Mouse (Mus musculus): ENCODE results near the gene Serinc4. TPM values are rescaled to one million over a fixed set of nuclear protein-coding genes. Genes with fewer than 3 reads are reported as not detected.

Gene Serinc4
- total and polyA plus RNA-seq, 3 experiments, result 0.38 to 1.2 TPM; not detected in 1

DNA sequence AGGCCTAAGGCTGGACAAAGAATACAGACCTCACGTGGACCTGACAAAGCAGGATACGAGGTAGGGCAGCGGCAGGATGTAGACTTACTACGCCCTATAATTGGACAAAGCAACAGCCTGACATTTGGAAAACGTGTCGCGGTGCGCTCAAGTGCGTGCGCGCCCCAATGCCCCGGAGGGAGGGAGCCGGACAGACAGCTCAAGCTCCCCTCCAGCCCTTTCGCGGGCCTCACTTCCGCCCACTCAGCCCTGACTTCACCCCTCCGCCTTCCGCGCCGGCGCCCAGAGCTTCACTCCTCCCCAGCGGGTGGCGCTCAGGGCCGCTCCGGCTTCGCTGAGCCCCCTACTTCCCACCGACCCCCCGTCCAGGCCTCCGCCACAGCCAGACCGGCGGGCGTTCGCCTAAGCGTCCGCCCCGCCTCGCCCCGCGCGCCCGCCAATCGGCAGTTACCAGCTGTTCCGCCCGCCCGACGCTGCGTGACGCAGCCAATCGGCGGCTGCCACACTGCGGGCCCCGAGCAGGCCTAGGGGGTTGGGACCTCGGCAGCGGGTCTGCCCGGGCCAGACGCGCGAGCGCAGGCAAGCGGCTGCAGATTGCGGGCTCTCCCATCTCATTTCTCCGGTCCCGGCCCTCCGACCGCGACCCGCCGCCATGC, 43.1 kb downstream of the Serinc4 start, which contains the start of the genes Pdia3 and Catsper2 (continued):
- peak; percentile 96 for TF ChIP-seq ZMIZ1 (IDR thresholded peaks at IDR 0.05; ENCODE audit: low read depth, low read length)
- peak; percentile 67 for TF ChIP-seq NRF1 (IDR thresholded peaks at IDR 0.05; ENCODE audit: insufficient read depth, low read depth, low read length, poor library complexity, severe bottlenecking)
- TF ChIP-seq MYC (IDR thresholded peaks at IDR 0.05; ENCODE audit: low read depth, low read length), result peak; percentile 62; the same call in 1 of the 2 replicates

DNA sequence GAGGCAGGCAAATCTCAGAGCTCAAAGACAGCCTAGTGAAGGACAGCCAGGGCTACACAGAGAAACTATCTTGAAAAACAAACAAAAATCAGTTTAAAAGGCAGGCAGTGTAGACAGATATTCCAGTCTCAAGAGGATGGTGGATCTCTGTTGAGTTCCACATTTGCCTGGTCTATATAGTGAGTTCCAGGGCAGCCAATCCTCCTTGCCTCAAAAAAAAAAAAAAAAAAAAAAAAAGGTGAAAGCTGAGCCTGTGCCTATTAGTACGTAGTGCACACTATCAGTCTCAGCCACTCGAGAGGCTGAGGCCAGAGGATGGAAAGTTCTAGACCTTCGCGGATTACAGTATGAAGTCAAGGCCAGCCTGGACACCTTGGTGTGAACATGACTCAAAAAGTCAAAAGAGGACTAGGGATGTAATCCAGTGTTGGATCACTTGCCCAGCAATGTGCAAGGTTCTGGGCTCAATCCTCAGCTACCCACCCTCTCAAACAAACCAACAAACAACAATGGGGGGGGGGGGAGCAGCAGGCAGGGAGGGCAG, 43.7 kb downstream of the Serinc4 start:
- peak; percentile 38 for TF ChIP-seq TAL1 (IDR thresholded peaks at IDR 0.05; ENCODE audit: low read length)
- TF ChIP-seq MYB (IDR thresholded peaks at IDR 0.05; ENCODE audit: low read depth, low read length), result no peak
- TF ChIP-seq USF1 (IDR thresholded peaks at IDR 0.05; ENCODE audit: low read depth, low read length), result no peak
- peak; percentile 5; the same call in 1 of the 2 replicates for TF ChIP-seq RCOR1 (IDR thresholded peaks at IDR 0.05; ENCODE audit: low read depth, low read length)
- peak; percentile 44; the same call in 1 of the 2 replicates for TF ChIP-seq ETS1 (IDR thresholded peaks at IDR 0.05; ENCODE audit: low read depth, low read length)
- TF ChIP-seq ZNF384 (IDR thresholded peaks at IDR 0.05; ENCODE audit: low read depth, low read length), result peak; percentile 97
- TF ChIP-seq EP300 (IDR thresholded peaks at IDR 0.05; ENCODE audit: low read depth in 1 of 2, low read length in 2 of 2), result no peak
- H3K4me1 ChIP-seq (ENCODE audit: control insufficient read depth in 1 of 2, insufficient read depth in 2 of 2, low read length in 2 of 2), result peaks cover 0 to 7% of the 10 kb centered on the region in 2 experiments
- DNase-seq (ENCODE audit: low read depth, low spot score), result peak; percentile 79
- peak overlapping the region; percentile 78 for H3K9ac ChIP-seq (ENCODE audit: control insufficient read depth, low read depth, low read length, poor library complexity, severe bottlenecking)
- H3K27ac ChIP-seq (ENCODE audit: control insufficient read depth, low read depth, low read length), result peak overlapping the region; percentile 89
- H3K9me3 ChIP-seq (replicated peaks; ENCODE audit: insufficient read depth, low read length), result no peaks in the 10 kb centered on the region
- peak overlapping the region; percentile 78 to 81 for H3K4me3 ChIP-seq (ENCODE audit: control insufficient read depth in 1 of 2, insufficient read depth in 1 of 2, low read depth in 2 of 2, low read length in 2 of 2)
- peaks cover 4 to 23% of the 10 kb centered on the region in 2 experiments for H3K36me3 ChIP-seq (ENCODE audit: control insufficient read depth in 1 of 2, insufficient read depth in 2 of 2, low read length in 2 of 2)
- H3K79me2 ChIP-seq (ENCODE audit: control insufficient read depth, insufficient read depth, low read length, poor library complexity), result peaks cover 40% of the 10 kb centered on the region
- no peaks in the 10 kb centered on the region for H3K27me3 ChIP-seq (ENCODE audit: control insufficient read depth in 1 of 2, insufficient read depth in 2 of 2, low read length in 2 of 2)

DNA sequence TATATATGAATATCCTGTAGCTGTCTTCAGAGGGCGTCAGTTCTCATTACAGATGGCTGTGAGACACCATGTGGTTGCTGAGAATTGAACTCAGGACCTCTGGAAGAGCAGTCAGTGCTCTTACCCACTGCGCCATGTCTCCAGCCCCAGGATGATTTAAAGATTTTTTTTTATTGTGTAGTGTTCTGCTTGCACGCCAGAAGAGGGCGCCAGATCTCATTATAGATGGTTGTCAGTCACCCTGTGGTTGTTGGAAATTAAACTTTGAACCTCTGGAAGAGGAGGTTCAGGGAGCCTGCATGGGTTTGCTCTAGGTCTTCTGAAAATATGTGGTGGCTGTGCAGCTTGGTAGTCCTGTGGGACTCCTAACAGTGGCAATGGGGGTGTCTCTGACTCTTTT, 48.4 kb downstream of the Serinc4 start:
- Histone ChIP-seq H3K36me3 (ENCODE audit: control insufficient read depth in 1 of 2, insufficient read depth in 2 of 2, low read length in 2 of 2) (peaks cover 0 to 3% of the 10 kb centered on the region in 2 experiments; a peak in 2 of 4 replicates), H3K27ac (ENCODE audit: control insufficient read depth, low read depth, low read length) (no peak overlapping the region), H3K4me3 (ENCODE audit: control insufficient read depth in 1 of 2, insufficient read depth in 1 of 2, low read depth in 2 of 2, low read length in 2 of 2) (no peak overlapping the region), H3K4me1 (ENCODE audit: control insufficient read depth in 1 of 2, insufficient read depth in 2 of 2, low read length in 2 of 2) (no peaks in the 10 kb centered on the region), H3K9me3 (replicated peaks; ENCODE audit: insufficient read depth, low read length) (no peaks in the 10 kb centered on the region), H3K9ac (ENCODE audit: control insufficient read depth, low read depth, low read length, poor library complexity, severe bottlenecking) (no peak overlapping the region), H3K79me2 (ENCODE audit: control insufficient read depth, insufficient read depth, low read length, poor library complexity) (peaks cover 2% of the 10 kb centered on the region), H3K27me3 (ENCODE audit: control insufficient read depth in 1 of 2, insufficient read depth in 2 of 2, low read length in 2 of 2) (no peaks in the 10 kb centered on the region)
- DNase-seq (ENCODE audit: low read depth, low spot score), result peak; percentile 86
- TF ChIP-seq JUND (IDR thresholded peaks at IDR 0.05; ENCODE audit: low read depth, low read length), result no peak
- no peak for TF ChIP-seq USF2 (IDR thresholded peaks at IDR 0.05; ENCODE audit: borderline replicate concordance in 1 of 2, insufficient read depth in 1 of 2, low read depth in 1 of 2, low read length in 2 of 2)
- TF ChIP-seq MEF2A (IDR thresholded peaks at IDR 0.05; ENCODE audit: extremely low read depth, insufficient replicate concordance, low read depth, low read length, poor library complexity, severe bottlenecking), result no peak
- TF ChIP-seq ZKSCAN1 (IDR thresholded peaks at IDR 0.05; ENCODE audit: low read depth, low read length), result no peak
- no peak for TF ChIP-seq MXI1 (IDR thresholded peaks at IDR 0.05; ENCODE audit: low read depth, low read length)
- TF ChIP-seq MAZ (IDR thresholded peaks at IDR 0.05; ENCODE audit: low read depth, low read length), result no peak
- TF ChIP-seq EP300 (IDR thresholded peaks at IDR 0.05; ENCODE audit: low read depth in 1 of 2, low read length in 2 of 2), result no peak
- no peak for TF ChIP-seq POLR2A (IDR thresholded peaks at IDR 0.05; ENCODE audit: control insufficient read depth in 1 of 2, insufficient read depth in 1 of 2, low read depth in 1 of 2, low read length in 2 of 2, poor library complexity in 1 of 2)
- TF ChIP-seq USF1 (IDR thresholded peaks at IDR 0.05; ENCODE audit: low read depth, low read length), result no peak
- TF ChIP-seq TBP (IDR thresholded peaks at IDR 0.05; ENCODE audit: low read depth, low read length), result peak; percentile 85
- TF ChIP-seq KAT2A (conservative IDR thresholded peaks at IDR 0.05; ENCODE audit: low read depth, low read length), result no peak
- TF ChIP-seq ETS1 (IDR thresholded peaks at IDR 0.05; ENCODE audit: low read depth, low read length), result no peak
- TF ChIP-seq SIN3A (IDR thresholded peaks at IDR 0.05; ENCODE audit: low read length), result peak; percentile 34; the same call in 1 of the 2 replicates
- no peak for TF ChIP-seq E2F4 (IDR thresholded peaks at IDR 0.05; ENCODE audit: borderline replicate concordance, low read depth, low read length)
- TF ChIP-seq ZC3H11A (IDR thresholded peaks at IDR 0.05; ENCODE audit: low read depth, low read length), result peak; percentile 60
- no peak for TF ChIP-seq BHLHE40 (IDR thresholded peaks at IDR 0.05; ENCODE audit: borderline replicate concordance, low read depth, low read length)
- TF ChIP-seq GATA1 (IDR thresholded peaks at IDR 0.05; ENCODE audit: low read depth, low read length), result no peak
- TF ChIP-seq RAD21 (IDR thresholded peaks at IDR 0.05; ENCODE audit: low read depth, low read length), result peak; percentile 64
- TF ChIP-seq MYC (IDR thresholded peaks at IDR 0.05; ENCODE audit: low read depth, low read length), result no peak
- no peak for TF ChIP-seq NELFE (IDR thresholded peaks at IDR 0.05; ENCODE audit: low read depth, low read length)
- TF ChIP-seq GABPA (IDR thresholded peaks at IDR 0.05; ENCODE audit: low read depth, low read length), result no peak
- no peak for TF ChIP-seq MYB (IDR thresholded peaks at IDR 0.05; ENCODE audit: low read depth, low read length)
